Mouse (Mus musculus): ENCODE data around the gene Adamtsl1. TPM values are rescaled to one million over a fixed set of nuclear protein-coding genes. Genes with fewer than 3 reads are reported as not detected.

Gene Adamtsl1
- polyA plus RNA-seq, 1 experiment from 2014 or later, result 3.1 TPM

DNA sequence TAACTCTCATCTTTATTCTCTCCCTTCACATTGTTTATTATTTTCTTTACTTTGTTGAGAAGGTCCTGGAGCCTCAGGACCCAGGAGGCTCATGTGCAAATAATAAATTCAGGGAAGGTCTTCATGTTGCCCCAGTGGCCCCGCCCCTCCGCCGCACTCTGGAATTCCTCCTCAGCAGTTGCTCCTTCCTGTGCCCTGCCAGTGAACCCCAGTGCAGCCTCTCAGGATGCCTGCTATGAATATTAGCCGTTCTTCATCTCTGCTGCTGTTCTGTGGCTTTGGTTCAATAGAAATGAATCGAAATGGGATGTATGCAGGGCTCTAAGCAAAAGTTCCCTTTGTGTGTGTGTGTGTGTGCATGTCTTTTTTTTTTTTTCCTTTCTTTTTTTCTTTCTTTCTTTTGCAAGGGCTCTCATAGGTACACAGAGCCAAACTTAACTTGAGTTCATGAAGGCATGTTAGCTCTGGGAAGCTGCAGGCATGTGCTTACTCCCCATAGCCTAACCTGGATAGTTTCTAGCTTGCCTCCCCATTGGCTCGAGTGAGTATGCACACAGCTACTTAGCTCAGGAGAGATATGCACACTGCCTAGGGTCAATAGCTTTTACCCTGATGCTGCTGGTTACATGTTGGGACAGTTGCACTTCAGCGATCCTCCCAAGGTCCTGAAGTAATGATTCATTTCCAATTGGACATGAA is 892.7 kb downstream of the Adamtsl1 start:
- no peaks in the 10 kb centered on the region for H3K36me3 ChIP-seq (ENCODE audit: control insufficient read depth, insufficient read depth)

DNA sequence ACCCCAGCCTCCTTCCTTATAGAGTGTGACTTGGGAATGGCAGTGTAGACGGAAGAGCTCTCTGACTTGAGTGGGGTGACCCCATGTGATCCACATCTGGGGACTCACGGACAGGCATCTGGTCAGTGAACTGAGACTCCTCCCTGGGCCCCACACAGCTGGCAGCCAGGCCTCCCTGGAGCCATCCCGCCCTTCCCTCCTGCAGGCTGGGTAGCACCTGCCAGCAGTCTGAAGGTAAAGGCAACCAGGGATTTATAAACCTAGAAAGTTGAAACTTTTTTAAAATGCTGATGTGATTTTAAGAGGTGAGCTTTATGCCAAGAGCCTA is 893.2 kb downstream of the Adamtsl1 start:
- H3K9me3 ChIP-seq (ENCODE audit: control insufficient read depth), result no peaks in the 10 kb centered on the region
- H3K4me2 ChIP-seq (replicated peaks; ENCODE audit: low read depth), result no peak overlapping the region
- TF ChIP-seq CTCF (IDR thresholded peaks at IDR 0.05; ENCODE audit: low read depth), result no peak
- H3K4me3 ChIP-seq (ENCODE audit: low read depth, low read length), result no peak overlapping the region
- 73% methylated on average over 3 of the region's 3 CpGs for WGBS
- no peaks in the 10 kb centered on the region for H3K4me1 ChIP-seq (replicated peaks; ENCODE audit: control insufficient read depth, insufficient read depth, low read length)
- no peaks in the 10 kb centered on the region for H3K36me3 ChIP-seq (ENCODE audit: control insufficient read depth, insufficient read depth)
- H3K9ac ChIP-seq (ENCODE audit: low read depth, low read length), result no peak overlapping the region
- no peaks in the 10 kb centered on the region for H3K27me3 ChIP-seq (replicated peaks; ENCODE audit: control insufficient read depth, insufficient read depth, low read length)
- no peak overlapping the region for H3K27ac ChIP-seq (ENCODE audit: low read depth, low read length)
- ATAC-seq, result no peak

More for the DNA sequence above, 892.7 kb downstream of the Adamtsl1 start:
- no peak for TF ChIP-seq CTCF (IDR thresholded peaks at IDR 0.05; ENCODE audit: low read depth)
- Histone ChIP-seq H3K4me1 (replicated peaks; ENCODE audit: control insufficient read depth, insufficient read depth, low read length) (no peaks in the 10 kb centered on the region), H3K9ac (ENCODE audit: low read depth, low read length) (no peak overlapping the region), H3K9me3 (ENCODE audit: control insufficient read depth) (no peaks in the 10 kb centered on the region), H3K27me3 (replicated peaks; ENCODE audit: control insufficient read depth, insufficient read depth, low read length) (no peaks in the 10 kb centered on the region), H3K4me2 (replicated peaks; ENCODE audit: low read depth) (no peak overlapping the region), H3K27ac (ENCODE audit: low read depth, low read length) (no peak overlapping the region), H3K4me3 (ENCODE audit: low read depth, low read length) (no peak overlapping the region)
- ATAC-seq, result no peak
- WGBS, result 44% methylated on average over 7 of the region's 7 CpGs

DNA sequence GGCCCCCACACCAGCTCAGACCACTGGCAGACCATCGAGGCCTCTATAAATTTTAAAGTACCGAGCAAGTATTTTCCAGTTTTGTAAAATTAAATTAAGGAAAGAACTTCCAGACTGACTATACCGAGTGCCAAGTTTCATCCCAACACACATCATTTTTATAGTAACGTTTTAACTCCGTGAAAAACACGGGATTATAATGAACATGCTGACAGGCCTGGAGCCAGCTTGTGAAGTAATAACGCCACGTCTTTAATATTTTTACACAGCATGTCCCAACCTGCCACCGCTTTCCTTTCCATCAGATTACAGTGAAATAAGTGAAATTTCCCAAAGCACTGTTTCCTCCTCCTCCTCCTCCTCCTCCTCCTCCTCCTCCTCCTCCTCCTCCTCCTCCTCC is 894.4 kb downstream of the Adamtsl1 start:
- H3K36me3 ChIP-seq (ENCODE audit: control insufficient read depth, insufficient read depth), result no peaks in the 10 kb centered on the region
- 86% methylated on average over 9 of the region's 9 CpGs for WGBS
- H3K9ac ChIP-seq (ENCODE audit: low read depth, low read length), result no peak overlapping the region
- ATAC-seq, result no peak
- H3K27ac ChIP-seq (ENCODE audit: low read depth, low read length), result no peak overlapping the region
- H3K4me1 ChIP-seq (replicated peaks; ENCODE audit: control insufficient read depth, insufficient read depth, low read length), result no peaks in the 10 kb centered on the region
- no peak overlapping the region for H3K4me2 ChIP-seq (replicated peaks; ENCODE audit: low read depth)
- no peaks in the 10 kb centered on the region for H3K9me3 ChIP-seq (ENCODE audit: control insufficient read depth)
- TF ChIP-seq CTCF (IDR thresholded peaks at IDR 0.05; ENCODE audit: low read depth), result no peak
- H3K4me3 ChIP-seq (ENCODE audit: low read depth, low read length), result no peak overlapping the region
- H3K27me3 ChIP-seq (replicated peaks; ENCODE audit: control insufficient read depth, insufficient read depth, low read length), result no peaks in the 10 kb centered on the region

DNA sequence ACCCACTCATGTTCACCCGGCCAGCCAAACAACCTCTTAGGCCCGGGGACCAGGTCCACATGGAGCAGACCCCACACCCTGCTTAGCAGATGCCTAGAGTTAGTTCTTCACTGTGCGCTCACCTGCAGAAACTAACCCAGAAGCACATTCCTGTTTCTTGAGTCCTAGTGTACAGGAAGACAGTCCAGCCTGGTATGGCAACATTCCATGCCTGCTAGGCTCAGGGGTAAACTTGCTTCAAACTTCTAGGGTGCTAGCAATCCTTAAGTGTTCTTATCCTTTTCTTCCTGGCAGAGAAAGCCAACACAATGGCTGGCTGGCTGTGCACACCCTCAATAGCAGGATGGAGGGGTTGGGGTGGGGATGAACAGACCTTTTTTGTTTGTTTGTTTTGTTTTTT is 897.0 kb downstream of the Adamtsl1 start:
- Histone ChIP-seq H3K4me3 (ENCODE audit: low read depth, low read length) (no peak overlapping the region), H3K4me1 (replicated peaks; ENCODE audit: control insufficient read depth, insufficient read depth, low read length) (no peaks in the 10 kb centered on the region), H3K9me3 (ENCODE audit: control insufficient read depth) (no peaks in the 10 kb centered on the region), H3K27me3 (replicated peaks; ENCODE audit: control insufficient read depth, insufficient read depth, low read length) (no peaks in the 10 kb centered on the region), H3K27ac (ENCODE audit: low read depth, low read length) (no peak overlapping the region), H3K36me3 (ENCODE audit: control insufficient read depth, insufficient read depth) (no peaks in the 10 kb centered on the region), H3K9ac (ENCODE audit: low read depth, low read length) (no peak overlapping the region), H3K4me2 (replicated peaks; ENCODE audit: low read depth) (no peak overlapping the region)
- 94% methylated on average over 3 of the region's 3 CpGs for WGBS
- TF ChIP-seq CTCF (IDR thresholded peaks at IDR 0.05; ENCODE audit: low read depth), result no peak
- ATAC-seq, result no peak

DNA sequence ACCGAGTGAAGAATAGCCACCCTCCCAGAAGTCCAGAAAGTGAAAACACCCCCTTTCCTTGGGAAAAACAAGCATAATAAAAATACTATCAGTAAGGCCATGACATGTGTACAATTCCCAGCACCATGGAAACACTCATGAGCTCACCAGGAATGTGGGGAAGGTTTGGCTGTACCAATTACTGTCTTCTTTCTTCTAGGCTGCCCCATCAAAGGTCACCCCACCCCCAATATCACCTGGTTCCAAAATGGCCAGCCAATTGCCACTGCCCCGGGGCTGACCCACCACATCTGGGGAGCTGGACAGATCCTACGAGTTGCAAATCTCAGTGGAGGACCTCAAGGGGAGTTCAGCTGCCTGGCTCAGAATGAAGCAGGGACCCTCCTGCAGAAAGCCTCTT is 899.4 kb downstream of the Adamtsl1 start:
- Histone ChIP-seq H3K4me3 (ENCODE audit: low read depth, low read length) (no peak overlapping the region), H3K4me1 (replicated peaks; ENCODE audit: control insufficient read depth, insufficient read depth, low read length) (no peaks in the 10 kb centered on the region), H3K4me2 (replicated peaks; ENCODE audit: low read depth) (no peak overlapping the region), H3K27ac (ENCODE audit: low read depth, low read length) (no peak overlapping the region), H3K9me3 (ENCODE audit: control insufficient read depth) (no peaks in the 10 kb centered on the region), H3K27me3 (replicated peaks; ENCODE audit: control insufficient read depth, insufficient read depth, low read length) (no peaks in the 10 kb centered on the region), H3K9ac (ENCODE audit: low read depth, low read length) (no peak overlapping the region), H3K36me3 (ENCODE audit: control insufficient read depth, insufficient read depth) (no peaks in the 10 kb centered on the region)
- TF ChIP-seq CTCF (IDR thresholded peaks at IDR 0.05; ENCODE audit: low read depth), result no peak
- 52% methylated on average over 3 of the region's 3 CpGs for WGBS
- no peak for ATAC-seq

DNA sequence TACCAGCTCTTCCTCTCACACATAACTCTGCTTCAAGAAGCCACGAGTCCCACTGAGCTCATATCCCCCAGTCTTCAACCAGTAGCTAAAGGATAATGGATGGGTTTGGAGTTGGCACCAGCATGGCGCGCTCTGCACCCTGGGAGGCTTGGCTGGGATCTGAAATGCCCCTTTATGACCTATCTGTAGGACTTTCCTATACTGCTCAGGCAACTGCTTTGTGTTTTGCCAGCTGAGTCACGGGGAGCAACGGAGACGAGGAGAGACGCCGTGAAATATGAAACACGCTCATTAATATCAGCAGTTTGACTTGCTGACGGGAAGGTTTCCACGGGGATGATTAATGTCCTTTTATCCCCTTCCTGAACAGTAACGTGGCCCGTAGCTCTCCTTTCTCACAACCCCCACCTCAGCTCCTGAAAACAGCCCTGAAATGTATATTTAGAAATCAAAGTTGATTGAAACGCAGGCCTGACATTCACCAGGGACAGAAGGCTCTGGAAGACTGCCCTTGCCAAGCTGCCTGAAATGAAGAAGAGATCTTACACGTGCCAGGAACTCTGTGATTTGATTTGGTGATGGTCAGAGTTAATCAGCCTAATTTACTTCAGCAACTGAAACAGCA is 902.5 kb downstream of the Adamtsl1 start:
- no peak for ATAC-seq
- H3K4me1 ChIP-seq (replicated peaks; ENCODE audit: control insufficient read depth, insufficient read depth, low read length), result no peaks in the 10 kb centered on the region
- no peak overlapping the region for H3K9ac ChIP-seq (ENCODE audit: low read depth, low read length)
- no peak overlapping the region for H3K4me2 ChIP-seq (replicated peaks; ENCODE audit: low read depth)
- 61% methylated on average over 15 of the region's 15 CpGs for WGBS
- no peaks in the 10 kb centered on the region for H3K27me3 ChIP-seq (replicated peaks; ENCODE audit: control insufficient read depth, insufficient read depth, low read length)
- TF ChIP-seq CTCF (IDR thresholded peaks at IDR 0.05; ENCODE audit: low read depth), result no peak
- H3K9me3 ChIP-seq (ENCODE audit: control insufficient read depth), result no peaks in the 10 kb centered on the region
- H3K4me3 ChIP-seq (ENCODE audit: low read depth, low read length), result no peak overlapping the region
- no peak overlapping the region for H3K27ac ChIP-seq (ENCODE audit: low read depth, low read length)
- H3K36me3 ChIP-seq (ENCODE audit: control insufficient read depth, insufficient read depth), result no peaks in the 10 kb centered on the region

All from intestine, postnatal 0 days (tissue).